Comparison of ENCODE assay signal across 31 mouse cellular contexts in the genomic region with DNA sequence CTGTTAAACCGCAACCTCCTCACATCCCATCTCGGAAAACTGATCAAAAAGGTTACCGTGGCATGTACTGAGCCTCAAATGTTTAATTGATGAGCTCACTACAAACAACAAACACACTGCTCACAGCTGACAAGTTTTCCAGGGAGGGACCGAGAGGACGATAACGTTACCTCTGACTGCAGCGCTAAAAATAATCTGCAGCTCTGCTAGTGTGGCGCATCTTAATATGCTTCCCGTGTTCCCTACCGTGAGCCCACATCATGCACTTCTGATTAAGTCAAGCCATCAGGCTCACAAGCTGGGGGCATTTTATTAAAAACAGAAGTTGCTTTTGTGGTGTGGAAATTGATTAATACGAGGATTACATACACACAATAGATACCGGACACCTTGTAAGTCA.
DNase-seq lines count a peak whose midpoint lies in the region; ATAC-seq and TF ChIP-seq lines count a peak whose summit lies in the region.
"Had no signal": no experiment of that assay in that cellular context is flagged by ENCODE, and none has a peak within 500 bp of the region (broad histone marks: within the 10 kb centered on the region; RNA-seq: fewer than 3 reads in every experiment).

No protein-coding gene starts in this region.

- 40% methylated on average over 12 of the region's 12 CpGs for WGBS in heart, embryonic 14.5 days
- WGBS in heart, embryonic 10.5 days, result 69% methylated on average over 12 of the region's 12 CpGs
- 36% methylated on average over 12 of the region's 12 CpGs for WGBS in hindbrain, embryonic 16.5 days
- WGBS in hindbrain, embryonic 13.5 days, result 43% methylated on average over 12 of the region's 12 CpGs
- 16% methylated on average over 12 of the region's 12 CpGs for WGBS in midbrain, embryonic 14.5 days
- WGBS in midbrain, postnatal 0 days, result 20% methylated on average over 12 of the region's 12 CpGs

- H3K4me2 ChIP-seq in heart, embryonic 14.5 days (ENCODE audit: low read length), result peak overlapping the region; percentile 21; the same call in 1 of the 2 replicates
- H3K4me2 ChIP-seq in hindbrain, embryonic 16.5 days (ENCODE audit: low read length), result peak overlapping the region; percentile 4; the same call in 1 of the 2 replicates
- H3K4me2 ChIP-seq in hindbrain, embryonic 13.5 days, result no peak overlapping the region
- H3K4me2 ChIP-seq in midbrain, embryonic 14.5 days (ENCODE audit: low read length), result peak overlapping the region; percentile 16
- H3K4me2 ChIP-seq in midbrain, postnatal 0 days (ENCODE audit: low read depth, low read length, poor library complexity, severe bottlenecking), result peak overlapping the region; percentile 20; the same call in 1 of the 2 replicates
- H3K4me2 ChIP-seq: embryonic facial prominence, embryonic 13.5 days; forebrain, embryonic 15.5 days; heart, embryonic 12.5 days; hindbrain, embryonic 12.5 days; kidney, embryonic 15.5 days had no signal

- no peak for TF ChIP-seq CTCF in midbrain, postnatal 0 days (IDR thresholded peaks at IDR 0.05)

- no peak overlapping the region for H3K4me3 ChIP-seq in heart, embryonic 14.5 days (ENCODE audit: control insufficient read depth in 1 of 2, insufficient read depth in 1 of 2, low read depth in 1 of 2, low read length in 2 of 2)
- no peak overlapping the region for H3K4me3 ChIP-seq in heart, embryonic 10.5 days
- no peak overlapping the region for H3K4me3 ChIP-seq in hindbrain, embryonic 16.5 days (ENCODE audit: low read length)
- no peak overlapping the region for H3K4me3 ChIP-seq in hindbrain, embryonic 13.5 days
- H3K4me3 ChIP-seq in midbrain, embryonic 14.5 days (replicated peaks; ENCODE audit: low read depth, low read length), result no peak overlapping the region
- no peak overlapping the region for H3K4me3 ChIP-seq in midbrain, postnatal 0 days (ENCODE audit: low read depth, low read length)
- H3K4me3 ChIP-seq: embryonic facial prominence, embryonic 13.5 days; forebrain, embryonic 10.5 days; forebrain, embryonic 15.5 days; heart, embryonic 12.5 days; hindbrain, embryonic 12.5 days; kidney, embryonic 15.5 days had no signal

- H3K27ac ChIP-seq in heart, embryonic 14.5 days (replicated peaks in 1 of 2; ENCODE audit: control insufficient read depth in 1 of 2, insufficient read depth in 1 of 2, low read depth in 2 of 2, low read length in 2 of 2), result no peak overlapping the region
- no peak overlapping the region for H3K27ac ChIP-seq in heart, embryonic 10.5 days
- no peak overlapping the region for H3K27ac ChIP-seq in hindbrain, embryonic 16.5 days (ENCODE audit: low read depth, low read length)
- no peak overlapping the region for H3K27ac ChIP-seq in hindbrain, embryonic 13.5 days
- H3K27ac ChIP-seq in midbrain, embryonic 14.5 days (replicated peaks; ENCODE audit: low read depth, low read length), result peak overlapping the region; percentile 43; the same call in 1 of the 2 replicates
- H3K27ac ChIP-seq in midbrain, postnatal 0 days (ENCODE audit: low read depth, low read length), result no peak overlapping the region
- H3K27ac ChIP-seq: embryonic facial prominence, embryonic 13.5 days; forebrain, embryonic 10.5 days; forebrain, embryonic 15.5 days; hindbrain, embryonic 12.5 days; kidney, embryonic 15.5 days; liver, embryonic 14.5 days; macrophage had no signal

- no peak for ATAC-seq in heart, embryonic 14.5 days (ENCODE audit: insufficient number of reproducible peaks, insufficient read depth, low FRiP score, low read depth)
- ATAC-seq in hindbrain, embryonic 16.5 days, result no peak; the same call in 1 of the 2 replicates
- no peak for ATAC-seq in hindbrain, embryonic 13.5 days (ENCODE audit: low FRiP score)
- no peak for ATAC-seq in midbrain, embryonic 14.5 days (ENCODE audit: low FRiP score, low TSS enrichment)
- ATAC-seq in midbrain, postnatal 0 days (ENCODE audit: low FRiP score), result no peak
- ATAC-seq: activated CD4-positive, CD25-positive, alpha-beta regulatory T cell, adult 4 months; forebrain, embryonic 15.5 days had no signal

- DNase-seq in heart, embryonic 10.5 days (ENCODE audit: low spot score), result no peak
- DNase-seq in midbrain, embryonic 14.5 days, result peak; percentile 64
- DNase-seq in midbrain, postnatal 0 days (ENCODE audit: low spot score), result no peak
- no peak for DNase-seq in thymus, postnatal 14 days
- DNase-seq: adrenal gland, adult 8-10 months; B cell, adult 2 months; cerebellum, adult 11 months; cerebellum, adult 9-10 months; cerebellum, postnatal 36 days; gastrocnemius, postnatal 10 days; kidney, adult 18-20 months; kidney, postnatal 25 days; liver; lung, adult 2 months; lung, postnatal 10 days; right cerebral cortex, postnatal 25 days; spleen, adult 18-20 months; thymus, adult 18-20 months; thymus, postnatal 36 days had no signal

- H3K9me3 ChIP-seq in heart, embryonic 14.5 days (ENCODE audit: control insufficient read depth, low read length), result no peaks in the 10 kb centered on the region
- H3K9me3 ChIP-seq in heart, embryonic 10.5 days, result no peaks in the 10 kb centered on the region; the same call in 1 of the 2 replicates
- no peaks in the 10 kb centered on the region for H3K9me3 ChIP-seq in hindbrain, embryonic 16.5 days (ENCODE audit: control insufficient read depth, low read length)
- H3K9me3 ChIP-seq in hindbrain, embryonic 13.5 days, result no peaks in the 10 kb centered on the region
- H3K9me3 ChIP-seq in midbrain, embryonic 14.5 days (ENCODE audit: control insufficient read depth, low read length), result no peaks in the 10 kb centered on the region
- no peaks in the 10 kb centered on the region for H3K9me3 ChIP-seq in midbrain, postnatal 0 days (ENCODE audit: low read length)
- H3K9me3 ChIP-seq: forebrain, embryonic 10.5 days; forebrain, embryonic 15.5 days; hindbrain, embryonic 12.5 days; kidney, embryonic 15.5 days had no signal

- H3K9ac ChIP-seq in heart, embryonic 14.5 days (ENCODE audit: low read length), result no peak overlapping the region
- H3K9ac ChIP-seq in hindbrain, embryonic 16.5 days (ENCODE audit: low read depth, low read length), result no peak overlapping the region
- H3K9ac ChIP-seq in hindbrain, embryonic 13.5 days, result no peak overlapping the region
- no peak overlapping the region for H3K9ac ChIP-seq in midbrain, embryonic 14.5 days (replicated peaks; ENCODE audit: low read length)
- H3K9ac ChIP-seq in midbrain, postnatal 0 days (replicated peaks; ENCODE audit: low read length, poor library complexity, severe bottlenecking), result no peak overlapping the region
- H3K9ac ChIP-seq: embryonic facial prominence, embryonic 13.5 days; forebrain, embryonic 15.5 days; heart, embryonic 12.5 days; hindbrain, embryonic 12.5 days; kidney, embryonic 15.5 days; liver, embryonic 14.5 days had no signal

- no peaks in the 10 kb centered on the region; the same call in 1 of the 2 replicates for H3K27me3 ChIP-seq in heart, embryonic 14.5 days (ENCODE audit: control insufficient read depth, insufficient read depth, low read length)
- peaks cover 29% of the 10 kb centered on the region for H3K27me3 ChIP-seq in heart, embryonic 10.5 days (ENCODE audit: insufficient read depth, poor library complexity, severe bottlenecking)
- no peaks in the 10 kb centered on the region for H3K27me3 ChIP-seq in hindbrain, embryonic 16.5 days (replicated peaks; ENCODE audit: control insufficient read depth, insufficient read depth, low read length)
- H3K27me3 ChIP-seq in hindbrain, embryonic 13.5 days, result peaks cover 18% of the 10 kb centered on the region; the same call in 1 of the 2 replicates
- H3K27me3 ChIP-seq in midbrain, embryonic 14.5 days (ENCODE audit: control insufficient read depth, insufficient read depth, low read length), result no peaks in the 10 kb centered on the region
- H3K27me3 ChIP-seq in midbrain, postnatal 0 days (ENCODE audit: insufficient read depth, low read length), result no peaks in the 10 kb centered on the region
- H3K27me3 ChIP-seq: forebrain, embryonic 15.5 days had no signal

- H3K36me3 ChIP-seq in heart, embryonic 14.5 days (ENCODE audit: control insufficient read depth, insufficient read depth, low read length), result no peaks in the 10 kb centered on the region
- no peaks in the 10 kb centered on the region for H3K36me3 ChIP-seq in heart, embryonic 10.5 days
- no peaks in the 10 kb centered on the region for H3K36me3 ChIP-seq in hindbrain, embryonic 16.5 days (ENCODE audit: control insufficient read depth, insufficient read depth, low read length)
- H3K36me3 ChIP-seq in hindbrain, embryonic 13.5 days, result no peaks in the 10 kb centered on the region
- H3K36me3 ChIP-seq in midbrain, embryonic 14.5 days (ENCODE audit: control insufficient read depth, insufficient read depth, low read length), result no peaks in the 10 kb centered on the region
- no peaks in the 10 kb centered on the region for H3K36me3 ChIP-seq in midbrain, postnatal 0 days (ENCODE audit: insufficient read depth, low read length)
- H3K36me3 ChIP-seq: embryonic facial prominence, embryonic 13.5 days; forebrain, embryonic 10.5 days; forebrain, embryonic 15.5 days; heart, embryonic 12.5 days; hindbrain, embryonic 12.5 days; kidney, embryonic 15.5 days had no signal

- H3K4me1 ChIP-seq in heart, embryonic 14.5 days (ENCODE audit: control insufficient read depth in 2 of 2, insufficient read depth in 2 of 2, low read length in 2 of 2), result peaks cover 12 to 21% of the 10 kb centered on the region in 2 experiments
- H3K4me1 ChIP-seq in heart, embryonic 10.5 days, result peaks cover 28% of the 10 kb centered on the region
- no peaks in the 10 kb centered on the region; the same call in 1 of the 2 replicates for H3K4me1 ChIP-seq in hindbrain, embryonic 16.5 days (ENCODE audit: control insufficient read depth, insufficient read depth, low read depth, low read length)
- peaks cover 18% of the 10 kb centered on the region for H3K4me1 ChIP-seq in hindbrain, embryonic 13.5 days (replicated peaks)
- peaks cover 3% of the 10 kb centered on the region; the same call in 1 of the 2 replicates for H3K4me1 ChIP-seq in midbrain, embryonic 14.5 days (ENCODE audit: control insufficient read depth, insufficient read depth, low read length)
- H3K4me1 ChIP-seq in midbrain, postnatal 0 days (ENCODE audit: insufficient read depth, low read length), result peaks cover 7% of the 10 kb centered on the region
- H3K4me1 ChIP-seq: kidney, embryonic 15.5 days had no signal
